Mouse (Mus musculus) C2C12 (cell line): ENCODE measurements at regions not wholly inside any gene's neighbourhood (a gene's known extent, or its start where the extent isn't known, plus 50 kb on each side); places are given as distances from the start of the nearest gene placed in this dataset.
A peak's percentile ranks its signal among the peaks of the same experiment; 100 is the strongest.

ENCODE experiments used
- H3K27me3 ChIP-seq: one replicate; pipeline ENCODE4 v1.6.1; 2011; ENCODE audit not compliant: control insufficient read depth, insufficient read depth, insufficient read length
- H3K36me3 ChIP-seq: one replicate; pipeline ENCODE4 v1.6.1; 2011; ENCODE audit not compliant: control insufficient read depth, insufficient read depth
- H3K4me3 ChIP-seq: one replicate; pipeline ENCODE4 v1.5.1; 2011; ENCODE audit warnings: mild to moderate bottlenecking, control low read depth; ENCODE audit not compliant: poor library complexity, insufficient read depth, severe bottlenecking
- H3K79me2 ChIP-seq: one replicate; pipeline ENCODE4 v1.6.1; 2011; ENCODE audit not compliant: control insufficient read depth, insufficient read depth
- H3K79me3 ChIP-seq: one replicate; pipeline ENCODE4 v1.6.1; 2011; ENCODE audit warnings: low read depth, control low read depth
- H3ac ChIP-seq: one replicate; pipeline ENCODE3; 2011; ENCODE audit warnings: low read depth; ENCODE audit not compliant: control insufficient read depth, insufficient read length
- CEBPB ChIP-seq: IDR thresholded peaks from one replicate; pipeline ENCODE4 v1.6.1; 2011; ENCODE audit warnings: low read depth, mild to moderate bottlenecking, control low read depth, moderate library complexity
- CTCF ChIP-seq: IDR thresholded peaks from one replicate; pipeline ENCODE4 v1.5.1; 2011; ENCODE audit not compliant: control insufficient read depth, insufficient read depth, insufficient read length
- FOSL1 ChIP-seq: IDR thresholded peaks from one replicate; pipeline ENCODE4 v1.8.0; 2011; ENCODE audit warnings: mild to moderate bottlenecking, low read length; ENCODE audit not compliant: poor library complexity, insufficient read depth, severe bottlenecking
- MAX ChIP-seq: IDR thresholded peaks from one replicate; pipeline ENCODE4 v1.6.1; 2011; ENCODE audit warnings: mild to moderate bottlenecking, control low read depth
- MYOD1 ChIP-seq: IDR thresholded peaks from one replicate; pipeline ENCODE4 v1.6.1; 2011; ENCODE audit warnings: low read depth; ENCODE audit not compliant: control insufficient read depth, insufficient read length
- MYOG ChIP-seq: IDR thresholded peaks from one replicate; pipeline ENCODE4 v1.6.1; 2011; ENCODE audit not compliant: control insufficient read depth, insufficient read length; ENCODE audit errors: extremely low read depth
- USF1 ChIP-seq: IDR thresholded peaks from one replicate; pipeline ENCODE4 v1.6.1; 2011; ENCODE audit warnings: low read depth, mild to moderate bottlenecking, control low read depth, moderate library complexity

- TF ChIP-seq MYOD1 (no peak), CEBPB (no peak), FOSL1 (no peak), USF1 (no peak), MYOG (no peak), CTCF (no peak), MAX (no peak)
- H3K4me3 ChIP-seq = no peak overlapping the region
These were observed 262.7 kb downstream of the Pmp22 start for GRCm38 (mm10) chr11:63391478-63391877.

GRCm38 (mm10) chr11:63392378-63392777 is 263.6 kb downstream of the Pmp22 start:
- Histone ChIP-seq H3K36me3 (no peaks in the 10 kb centered on the region), H3K4me3 (no peak overlapping the region), H3K79me2 (no peaks in the 10 kb centered on the region), H3ac (no peak overlapping the region), H3K27me3 (no peaks in the 10 kb centered on the region), H3K79me3 (no peaks in the 10 kb centered on the region)
- TF ChIP-seq USF1 = no peak
- TF ChIP-seq CTCF = no peak
- no peak for TF ChIP-seq MYOD1
- no peak for TF ChIP-seq MAX
- no peak for TF ChIP-seq MYOG
- TF ChIP-seq CEBPB = no peak
- TF ChIP-seq FOSL1 = no peak

More at GRCm38 (mm10) chr11:63391478-63391877, 262.7 kb downstream of the Pmp22 start:
- H3K79me2 ChIP-seq = no peaks in the 10 kb centered on the region
- H3K79me3 ChIP-seq = no peaks in the 10 kb centered on the region
- no peaks in the 10 kb centered on the region for H3K36me3 ChIP-seq
- H3K27me3 ChIP-seq = no peaks in the 10 kb centered on the region
- no peak overlapping the region for H3ac ChIP-seq

- TF ChIP-seq USF1 = no peak
- no peak for TF ChIP-seq MYOD1
- TF ChIP-seq MAX = no peak
- TF ChIP-seq CEBPB = no peak
- TF ChIP-seq CTCF = no peak
- no peak for TF ChIP-seq FOSL1
- TF ChIP-seq MYOG = no peak
These were observed 265.4 kb downstream of the Pmp22 start for GRCm38 (mm10) chr11:63394201-63394600.

GRCm38 (mm10) chr11:63396386-63396785 is 267.6 kb downstream of the Pmp22 start:
- H3K27me3 ChIP-seq = no peaks in the 10 kb centered on the region
- H3K79me3 ChIP-seq = no peaks in the 10 kb centered on the region
- no peaks in the 10 kb centered on the region for H3K36me3 ChIP-seq
- no peaks in the 10 kb centered on the region for H3K79me2 ChIP-seq
- no peak overlapping the region for H3K4me3 ChIP-seq
- TF ChIP-seq FOSL1 (no peak), MYOD1 (no peak)
- H3ac ChIP-seq = no peak overlapping the region

More at GRCm38 (mm10) chr11:63394201-63394600, 265.4 kb downstream of the Pmp22 start:
- no peaks in the 10 kb centered on the region for H3K36me3 ChIP-seq
- H3ac ChIP-seq = no peak overlapping the region
- no peaks in the 10 kb centered on the region for H3K79me2 ChIP-seq
- no peaks in the 10 kb centered on the region for H3K27me3 ChIP-seq
- no peaks in the 10 kb centered on the region for H3K79me3 ChIP-seq
- H3K4me3 ChIP-seq = no peak overlapping the region

- H3ac ChIP-seq = no peak overlapping the region
- H3K27me3 ChIP-seq = peaks cover 4% of the 10 kb centered on the region
- H3K79me3 ChIP-seq = no peaks in the 10 kb centered on the region
- no peak overlapping the region for H3K4me3 ChIP-seq
- no peaks in the 10 kb centered on the region for H3K36me3 ChIP-seq
- TF ChIP-seq USF1 = no peak
- TF ChIP-seq MAX = no peak
- H3K79me2 ChIP-seq = no peaks in the 10 kb centered on the region
These were observed 274.0 kb downstream of the Pmp22 start for GRCm38 (mm10) chr11:63402741-63403140.

GRCm38 (mm10) chr11:63404719-63405118 is 275.9 kb downstream of the Pmp22 start:
- H3K4me3 ChIP-seq = no peak overlapping the region
- no peaks in the 10 kb centered on the region for H3K79me2 ChIP-seq
- peaks cover 4% of the 10 kb centered on the region for H3K27me3 ChIP-seq
- TF ChIP-seq CTCF (peak; percentile 45), MYOG (no peak)
- H3K36me3 ChIP-seq = no peaks in the 10 kb centered on the region
- H3K79me3 ChIP-seq = no peaks in the 10 kb centered on the region
- H3ac ChIP-seq = no peak overlapping the region

- Histone ChIP-seq H3K4me3 (no peak overlapping the region), H3K79me2 (no peaks in the 10 kb centered on the region), H3K79me3 (no peaks in the 10 kb centered on the region), H3ac (no peak overlapping the region), H3K27me3 (no peaks in the 10 kb centered on the region), H3K36me3 (no peaks in the 10 kb centered on the region)
- TF ChIP-seq USF1 (no peak), CTCF (no peak), MYOD1 (no peak), FOSL1 (no peak), MAX (no peak), MYOG (no peak), CEBPB (no peak)
These were observed 280.6 kb downstream of the Pmp22 start for GRCm38 (mm10) chr11:63409431-63409830.
